Mouse (Mus musculus) neural tube, embryonic 11.5 days (tissue): Measurements from ENCODE around the gene Clcn2. TPM values are rescaled to one million over a fixed set of nuclear protein-coding genes. Genes with fewer than 3 reads are reported as not detected.

Source experiments
- ATAC-seq: fragments of 200-750 bp; cut with Nextera tagmentation; 2 replicates; pipeline ENCODE4 v1.8.0; 2017; ENCODE audit warnings: moderate number of reproducible peaks, mild to moderate bottlenecking, moderate TSS enrichment, moderate library complexity; ENCODE audit not compliant: insufficient read depth, low FRiP score, low TSS enrichment
- DNase-seq: peaks from one replicate; pipeline ENCODE4 v3.0.0-alpha.2; 2015; ENCODE audit warnings: low spot score
- H3K27ac ChIP-seq: fragments of 300-500 bp; sonication (generic); 2 replicates; pipeline ENCODE4 v1.5.1; 2014; ENCODE audit warnings: low read depth, mild to moderate bottlenecking, low read length
- H3K27me3 ChIP-seq: fragments of 300-500 bp; sonication (generic); 2 replicates; pipeline ENCODE4 v1.6.1; 2014; ENCODE audit warnings: mild to moderate bottlenecking, low read length, mixed read lengths; ENCODE audit not compliant: control insufficient read depth, insufficient read depth
- H3K36me3 ChIP-seq: fragments of 300-500 bp; sonication (generic); 2 replicates; pipeline ENCODE4 v1.6.1; 2014; ENCODE audit warnings: mild to moderate bottlenecking, low read length, moderate library complexity, mixed read lengths; ENCODE audit not compliant: control insufficient read depth, insufficient read depth
- H3K4me1 ChIP-seq: fragments of 300-500 bp; sonication (generic); 2 replicates; pipeline ENCODE4 v1.6.1; 2014; ENCODE audit warnings: low read length, mixed read lengths; ENCODE audit not compliant: control insufficient read depth, insufficient read depth
- H3K4me2 ChIP-seq: fragments of 300-500 bp; sonication (generic); 2 replicates; pipeline ENCODE4 v1.6.1; 2014; ENCODE audit warnings: low read depth, mild to moderate bottlenecking, moderate library complexity
- H3K4me3 ChIP-seq: fragments of 300-500 bp; sonication (generic); 2 replicates; pipeline ENCODE4 v1.5.1; 2014; ENCODE audit warnings: low read depth, low read length
- H3K9ac ChIP-seq: fragments of 300-500 bp; sonication (generic); 2 replicates; pipeline ENCODE4 v1.6.1; 2014; ENCODE audit warnings: mild to moderate bottlenecking, low read length
- H3K9me3 ChIP-seq: fragments of 300-500 bp; sonication (generic); 2 replicates; pipeline ENCODE4 v1.6.1; 2016; ENCODE audit warnings: low read length; ENCODE audit not compliant: control insufficient read depth
- WGBS: fragments of 180-500 bp; shearing (Covaris S2); extraction: QIAGEN DNeasy Blood & Tissue Kit; methylation state at CpG from one replicate; pipeline ENCODE4 v1.1.7; 2014; 5-methylcytosine and 5-hydroxymethylcytosine counted together
- polyA plus RNA-seq: library from polyadenylated mRNA; unstranded; fragments of >200 nt; fragmentation: Nextera tagmentation; extraction: Ambion mirVana; gene quantifications from 2 replicates; pipeline ENCODE4 v1.2.1, GENCODE M21; 2014

The Clcn2 gene
- polyA plus RNA-seq, 1 experiment from 2014 or later: 26.4 TPM

- Histone ChIP-seq H3K36me3 (peaks cover 2% of the 10 kb centered on the region; the same call in 1 of the 2 replicates), H3K9ac (no peak overlapping the region), H3K4me2 (no peak overlapping the region), H3K27me3 (0 out of 2 replicates have a peak, but pooled peaks cover 2% of the 10 kb centered on the region), H3K9me3 (no peaks in the 10 kb centered on the region), H3K27ac (no peak overlapping the region), H3K4me1 (no peaks in the 10 kb centered on the region), H3K4me3 (no peak overlapping the region)
- WGBS: 68% methylated on average over 1 of the region's 1 CpGs
- DNase-seq (no peak), ATAC-seq (no peak)
These were observed 8.8 kb upstream of the Clcn2 start for GRCm38 (mm10) chr16:20726384-20726783.

- H3K4me2 ChIP-seq: no peak overlapping the region
- peaks cover 2% of the 10 kb centered on the region; the same call in 1 of the 2 replicates for H3K36me3 ChIP-seq
- no peak overlapping the region for H3K27ac ChIP-seq
- H3K4me1 ChIP-seq: no peaks in the 10 kb centered on the region
- no peak overlapping the region for H3K9ac ChIP-seq
- H3K27me3 ChIP-seq: 0 out of 2 replicates have a peak, but pooled peaks cover 2% of the 10 kb centered on the region
- H3K4me3 ChIP-seq: no peak overlapping the region
- 87% methylated on average over 4 of the region's 4 CpGs for WGBS
- DNase-seq (no peak), ATAC-seq (no peak)
- no peaks in the 10 kb centered on the region for H3K9me3 ChIP-seq
These were observed 8.2 kb upstream of the Clcn2 start for GRCm38 (mm10) chr16:20725750-20726149.

- Histone ChIP-seq H3K9ac (no peak overlapping the region), H3K4me3 (no peak overlapping the region), H3K4me2 (no peak overlapping the region), H3K27ac (no peak overlapping the region), H3K36me3 (peaks cover 2% of the 10 kb centered on the region; the same call in 1 of the 2 replicates), H3K4me1 (no peaks in the 10 kb centered on the region), H3K9me3 (no peaks in the 10 kb centered on the region), H3K27me3 (0 out of 2 replicates have a peak, but pooled peaks cover 2% of the 10 kb centered on the region)
- ATAC-seq (no peak), DNase-seq (no peak)
- 80% methylated on average over 7 of the region's 7 CpGs for WGBS
These were observed 7.8 kb upstream of the Clcn2 start for GRCm38 (mm10) chr16:20725321-20725720.

- no peak overlapping the region for H3K4me2 ChIP-seq
- H3K36me3 ChIP-seq: peaks cover 2% of the 10 kb centered on the region; the same call in 1 of the 2 replicates
- no peak overlapping the region for H3K4me3 ChIP-seq
- 35% methylated on average over 5 of the region's 5 CpGs for WGBS
- ATAC-seq: no peak; the same call in 1 of the 2 replicates
- H3K4me1 ChIP-seq: no peaks in the 10 kb centered on the region
- DNase-seq: peak; percentile 68
- 0 out of 2 replicates have a peak, but pooled peaks cover 2% of the 10 kb centered on the region for H3K27me3 ChIP-seq
- H3K27ac ChIP-seq: no peak overlapping the region
- H3K9me3 ChIP-seq: no peaks in the 10 kb centered on the region
- H3K9ac ChIP-seq: no peak overlapping the region
These were observed 6.8 kb upstream of the Clcn2 start for GRCm38 (mm10) chr16:20724338-20724748.

- Histone ChIP-seq H3K27me3 (no peaks in the 10 kb centered on the region), H3K4me1 (peaks cover 5% of the 10 kb centered on the region), H3K4me3 (no peak overlapping the region), H3K9me3 (no peaks in the 10 kb centered on the region), H3K9ac (no peak overlapping the region), H3K27ac (no peak overlapping the region), H3K4me2 (no peak overlapping the region), H3K36me3 (peaks cover 2% of the 10 kb centered on the region; the same call in 1 of the 2 replicates)
- 57% methylated on average over 4 of the region's 4 CpGs for WGBS
- no peak for DNase-seq
- no peak for ATAC-seq
These were observed 5.7 kb upstream of the Clcn2 start for GRCm38 (mm10) chr16:20723247-20723646.

- no peak for ATAC-seq
- 67% methylated on average over 4 of the region's 4 CpGs for WGBS
- Histone ChIP-seq H3K9me3 (no peaks in the 10 kb centered on the region), H3K4me3 (no peak overlapping the region), H3K27me3 (no peaks in the 10 kb centered on the region), H3K36me3 (peaks cover 2% of the 10 kb centered on the region; the same call in 1 of the 2 replicates), H3K4me2 (no peak overlapping the region), H3K9ac (no peak overlapping the region), H3K4me1 (peaks cover 5% of the 10 kb centered on the region), H3K27ac (no peak overlapping the region)
- no peak for DNase-seq
These were observed 5.2 kb upstream of the Clcn2 start for GRCm38 (mm10) chr16:20722736-20723135.

- 88% methylated on average over 10 of the region's 10 CpGs for WGBS
- DNase-seq (no peak), ATAC-seq (no peak)
- Histone ChIP-seq H3K4me3 (no peak overlapping the region), H3K36me3 (peaks cover 2% of the 10 kb centered on the region; the same call in 1 of the 2 replicates), H3K9me3 (no peaks in the 10 kb centered on the region), H3K4me2 (no peak overlapping the region), H3K4me1 (peaks cover 10% of the 10 kb centered on the region), H3K9ac (no peak overlapping the region), H3K27ac (no peak overlapping the region), H3K27me3 (no peaks in the 10 kb centered on the region)
These were observed 4.3 kb upstream of the Clcn2 start for GRCm38 (mm10) chr16:20721808-20722207.

- Histone ChIP-seq H3K4me2 (peak overlapping the region; percentile 93), H3K4me3 (peak overlapping the region; percentile 63), H3K9ac (peak overlapping the region; percentile 82), H3K27ac (peak overlapping the region; percentile 88), H3K27me3 (no peaks in the 10 kb centered on the region), H3K9me3 (no peaks in the 10 kb centered on the region), H3K4me1 (peaks cover 30% of the 10 kb centered on the region), H3K36me3 (peaks cover 5% of the 10 kb centered on the region)
- DNase-seq (no peak), ATAC-seq (peak; percentile 14; the same call in 1 of the 2 replicates)
- WGBS: 5% methylated on average over 18 of the region's 18 CpGs
These were observed 578 bp upstream of the Clcn2 start for GRCm38 (mm10) chr16:20717978-20718670.

GRCm38 (mm10) chr16:20716841-20717180 is 735 bp downstream of the Clcn2 start:
- Histone ChIP-seq H3K9me3 (no peaks in the 10 kb centered on the region), H3K4me2 (peak overlapping the region; percentile 93), H3K9ac (peak overlapping the region; percentile 82), H3K27me3 (no peaks in the 10 kb centered on the region), H3K36me3 (peaks cover 4% of the 10 kb centered on the region), H3K27ac (peak overlapping the region; percentile 88), H3K4me3 (peak overlapping the region; percentile 63), H3K4me1 (peaks cover 30% of the 10 kb centered on the region)
- WGBS: under 1% methylated on average over 8 of the region's 8 CpGs
- DNase-seq (no peak), ATAC-seq (peak; percentile 8)
